Mouse (Mus musculus) thymus, postnatal 14 days (tissue): ENCODE data around the gene Prr19.
"Not testable (repeated sequence)": the region's sequence is repeated elsewhere in the genome, so short reads cannot be mapped to it uniquely, and the experiment has no call there.

ENCODE experiments used
- DNase-seq: peaks from one replicate; pipeline ENCODE4 v3.0.0; 2021

The Prr19 gene

DNA sequence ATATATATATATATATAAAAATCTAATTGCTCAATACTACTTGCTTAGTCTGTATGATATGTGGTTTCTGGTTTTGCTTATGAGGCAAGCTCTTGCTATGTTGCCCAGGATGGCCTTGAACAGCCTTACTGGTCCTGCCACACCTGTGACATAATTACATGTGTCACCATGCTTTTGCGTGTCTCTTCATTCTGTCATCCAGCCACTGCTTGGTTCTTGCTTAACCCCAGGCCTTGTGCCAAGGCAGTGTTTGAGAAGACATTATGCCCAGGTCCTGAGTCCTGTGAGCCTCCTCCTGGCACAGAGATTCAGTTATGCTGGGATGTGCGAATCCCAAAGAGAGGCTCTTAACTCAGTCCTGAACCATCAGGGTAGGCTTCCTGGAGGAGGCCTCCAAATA is 22.0 kb downstream of the Prr19 start:
- no peak for DNase-seq

DNA sequence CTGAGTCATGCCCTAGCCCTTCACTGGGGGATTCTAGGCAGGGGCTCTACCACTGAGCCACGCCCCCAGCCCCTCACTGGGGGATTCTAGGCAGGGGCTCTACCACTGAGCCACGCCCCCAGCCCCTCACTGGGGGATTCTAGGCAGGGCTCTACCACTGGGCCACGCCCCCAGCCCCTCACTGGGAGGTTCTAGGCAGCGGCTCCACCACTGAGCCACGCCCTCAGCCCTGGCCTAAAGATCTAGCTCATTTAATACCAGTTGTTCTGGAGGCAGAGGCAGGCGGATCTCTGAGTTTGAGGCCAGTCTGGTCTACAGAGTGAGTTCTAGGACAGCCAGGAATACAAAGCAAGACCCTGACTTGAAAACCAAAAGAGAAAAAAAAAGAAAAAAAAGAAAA is 24.2 kb downstream of the Prr19 start:
- DNase-seq: not testable (repeated sequence)

DNA sequence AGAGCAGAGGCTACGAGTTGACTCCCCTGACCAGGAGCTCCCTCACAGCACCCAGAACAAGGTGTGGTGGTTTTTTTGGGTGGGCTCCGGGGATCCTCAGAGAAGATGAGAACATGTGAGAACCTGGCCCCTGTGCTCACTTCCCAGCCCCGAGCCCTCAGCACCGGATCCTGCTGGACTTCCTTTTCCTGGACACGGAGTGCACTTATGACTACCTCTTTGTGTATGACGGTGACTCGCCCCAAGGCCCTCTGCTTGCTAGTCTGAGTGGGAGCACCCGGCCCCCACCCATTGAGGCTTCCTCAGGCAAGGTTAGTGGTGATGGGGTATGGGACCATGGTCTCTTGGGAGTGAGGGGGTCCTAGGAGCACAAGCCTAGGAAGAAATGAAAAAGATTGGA is 25.0 kb downstream of the Prr19 start:
- no peak for DNase-seq

DNA sequence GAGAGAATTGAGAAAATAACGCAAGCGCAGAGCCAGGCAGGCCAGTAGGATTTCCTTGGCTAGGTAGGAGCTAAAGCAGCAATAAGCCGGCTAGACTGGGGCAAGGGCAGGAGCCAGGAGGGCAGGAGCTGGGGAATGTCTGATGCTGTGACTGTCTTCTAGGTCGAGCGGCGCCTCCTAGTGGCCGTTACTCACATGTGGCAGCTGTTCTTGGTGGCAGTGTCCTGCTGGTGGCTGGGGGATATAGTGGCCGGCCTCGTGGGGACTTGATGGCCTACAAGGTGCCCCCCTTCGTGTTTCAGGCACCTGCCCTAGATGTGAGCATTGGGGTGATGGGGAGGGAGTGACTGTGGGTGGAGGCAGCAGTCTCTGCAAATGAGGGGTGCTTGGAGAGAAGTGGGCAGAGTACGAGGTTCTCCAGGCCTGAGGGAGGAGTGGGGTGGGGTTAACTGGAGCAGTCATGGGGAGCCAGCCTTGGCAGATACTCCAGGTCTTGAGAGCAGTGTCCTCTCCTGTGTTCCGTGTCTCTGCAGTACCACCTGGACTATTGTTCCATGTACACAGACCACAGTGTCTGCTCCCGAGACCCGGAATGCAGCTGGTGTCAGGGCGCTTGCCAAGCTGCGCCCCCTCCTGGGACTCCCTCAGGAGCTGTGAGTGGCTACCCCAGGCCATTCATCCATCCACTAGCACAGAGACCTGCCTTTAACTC is 32.5 kb downstream of the Prr19 start:
- peak; percentile 78 for DNase-seq

DNA sequence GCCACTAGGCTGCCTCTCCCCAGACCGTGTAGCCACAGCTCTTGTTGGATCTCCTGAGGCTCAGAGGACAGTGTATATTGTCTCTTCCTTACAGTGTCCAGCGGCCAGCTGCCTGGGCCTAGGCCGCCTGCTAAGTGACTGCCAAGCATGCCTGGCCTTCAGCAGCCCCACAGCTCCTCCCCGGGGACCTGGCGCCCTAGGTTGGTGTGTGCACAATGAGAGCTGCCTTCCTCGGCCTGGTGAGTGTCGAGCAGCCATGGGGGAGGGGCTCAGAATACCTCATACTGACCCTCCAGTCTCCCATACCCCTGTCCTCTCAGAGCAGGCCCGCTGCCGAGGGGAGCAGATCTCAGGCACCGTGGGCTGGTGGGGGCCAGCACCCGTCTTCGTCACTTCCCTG is 33.3 kb downstream of the Prr19 start:
- no peak for DNase-seq

DNA sequence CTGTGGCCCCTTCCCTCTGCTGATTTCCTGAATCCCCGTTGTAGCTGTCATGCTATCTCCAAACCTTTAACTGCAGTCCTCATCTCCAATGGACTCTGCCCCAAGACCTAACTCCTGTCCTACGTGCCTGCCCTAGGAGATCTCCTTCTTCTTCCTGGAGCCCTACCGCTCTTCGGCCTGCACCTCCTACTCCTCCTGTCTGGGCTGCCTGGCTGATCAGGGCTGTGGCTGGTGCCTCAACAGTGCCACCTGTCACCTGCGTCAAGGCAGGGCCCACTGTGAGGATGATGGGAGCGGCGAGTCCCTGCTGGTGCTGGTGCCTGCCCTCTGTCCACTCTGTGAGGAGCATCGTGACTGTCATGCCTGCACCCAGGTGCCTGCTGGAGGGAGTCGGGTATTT is 38.1 kb downstream of the Prr19 start:
- DNase-seq: no peak

DNA sequence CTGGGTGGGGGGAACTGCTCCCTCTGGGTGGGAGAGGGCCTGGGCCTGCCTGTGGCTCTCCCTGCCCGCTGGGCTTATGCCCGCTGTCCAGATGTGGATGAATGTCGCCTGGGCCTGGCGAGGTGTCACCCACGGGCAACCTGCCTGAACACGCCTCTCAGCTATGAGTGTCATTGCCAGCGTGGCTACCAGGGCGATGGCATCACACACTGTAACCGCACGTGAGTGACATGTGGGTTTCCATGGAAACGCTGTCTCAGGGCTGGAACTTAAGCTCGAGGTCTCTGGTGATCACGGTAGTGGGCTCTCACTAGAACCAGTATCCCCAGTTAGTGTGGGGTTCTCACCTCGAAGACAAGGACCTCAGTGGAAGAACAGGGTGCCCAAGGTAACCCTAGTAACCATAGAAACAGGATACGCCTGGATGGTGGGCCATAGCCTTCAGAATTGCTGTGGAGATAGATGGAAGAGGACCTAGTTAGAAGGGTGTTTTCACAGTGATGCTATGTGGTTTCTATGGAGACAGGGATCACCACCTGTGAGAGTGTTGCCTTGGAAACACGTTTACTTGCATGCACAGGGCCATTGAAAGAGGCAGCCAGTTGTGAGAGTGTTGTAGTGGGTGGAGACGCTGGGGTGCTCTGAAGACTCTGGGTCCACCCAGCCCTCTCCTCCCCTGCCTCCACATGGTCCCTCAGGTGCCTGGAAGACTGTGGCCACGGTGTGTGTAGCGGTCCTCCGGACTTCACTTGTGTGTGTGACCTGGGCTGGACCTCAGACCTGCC is 40.0 kb downstream of the Prr19 start:
- no peak for DNase-seq

DNA sequence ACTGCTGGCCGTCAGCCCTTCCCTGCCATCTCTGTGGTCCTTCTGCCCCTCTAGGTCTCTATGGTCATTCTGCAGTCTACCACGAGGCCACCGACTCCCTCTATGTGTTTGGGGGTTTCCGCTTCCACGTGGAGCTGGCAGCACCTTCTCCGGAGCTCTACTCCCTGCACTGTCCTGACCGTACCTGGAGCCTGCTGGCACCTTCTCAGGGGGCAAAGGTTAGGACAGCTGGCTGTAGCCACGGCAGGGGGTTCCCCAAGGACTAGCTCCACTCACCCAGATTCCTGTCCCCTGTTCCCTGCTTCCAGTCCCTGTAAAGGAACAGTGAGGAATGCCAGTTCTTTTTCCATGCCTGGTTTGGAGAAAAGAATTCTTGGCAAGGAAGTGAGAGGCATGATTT is 47.6 kb downstream of the Prr19 start:
- no peak for DNase-seq
